Mouse (Mus musculus): ENCODE measurements at regions not wholly inside any gene's neighbourhood (a gene's known extent, or its start where the extent isn't known, plus 50 kb on each side); places are given as distances from the start of the nearest gene placed in this dataset.
A peak's percentile ranks its signal among the peaks of the same experiment; 100 is the strongest.

- TF ChIP-seq CTCF (IDR thresholded peaks at IDR 0.05; ENCODE audit: borderline replicate concordance, extremely low read depth, insufficient read depth, insufficient read length) (no peak), POLR2A (IDR thresholded peaks at IDR 0.05; ENCODE audit: borderline replicate concordance, extremely low read depth, insufficient read depth, insufficient read length, poor library complexity, severe bottlenecking) (no peak)
Observed at GRCm38 (mm10) chr15:64520568-64520967, 296.9 kb upstream of the Gm21798 start.

GRCm38 (mm10) chr15:64532260-64533120, 285.0 kb upstream of the Gm21798 start:
- no peak for DNase-seq (ENCODE audit: low read depth)
- no peak for TF ChIP-seq CTCF (IDR thresholded peaks at IDR 0.05; ENCODE audit: borderline replicate concordance, extremely low read depth, insufficient read depth, insufficient read length)
- TF ChIP-seq POLR2A (IDR thresholded peaks at IDR 0.05; ENCODE audit: borderline replicate concordance, extremely low read depth, insufficient read depth, insufficient read length, poor library complexity, severe bottlenecking) = no peak

More at GRCm38 (mm10) chr15:64520568-64520967, 296.9 kb upstream of the Gm21798 start:
- no peak for DNase-seq (ENCODE audit: low read depth)

- DNase-seq (ENCODE audit: low read depth) = peak; percentile 35
- TF ChIP-seq POLR2A (IDR thresholded peaks at IDR 0.05; ENCODE audit: borderline replicate concordance, extremely low read depth, insufficient read depth, insufficient read length, poor library complexity, severe bottlenecking) = no peak
- no peak for TF ChIP-seq CTCF (IDR thresholded peaks at IDR 0.05; ENCODE audit: borderline replicate concordance, extremely low read depth, insufficient read depth, insufficient read length)
Observed at GRCm38 (mm10) chr15:64533169-64533795, 284.2 kb upstream of the Gm21798 start.

- no peak for DNase-seq (ENCODE audit: low read depth)
- TF ChIP-seq CTCF (IDR thresholded peaks at IDR 0.05; ENCODE audit: borderline replicate concordance, extremely low read depth, insufficient read depth, insufficient read length) = no peak
- no peak for TF ChIP-seq POLR2A (IDR thresholded peaks at IDR 0.05; ENCODE audit: borderline replicate concordance, extremely low read depth, insufficient read depth, insufficient read length, poor library complexity, severe bottlenecking)
Observed at GRCm38 (mm10) chr15:64534166-64534565, 283.3 kb upstream of the Gm21798 start.

GRCm38 (mm10) chr15:64535160-64535559, 282.3 kb upstream of the Gm21798 start:
- TF ChIP-seq POLR2A (IDR thresholded peaks at IDR 0.05; ENCODE audit: borderline replicate concordance, extremely low read depth, insufficient read depth, insufficient read length, poor library complexity, severe bottlenecking) (no peak), CTCF (IDR thresholded peaks at IDR 0.05; ENCODE audit: borderline replicate concordance, extremely low read depth, insufficient read depth, insufficient read length) (no peak)
- DNase-seq (ENCODE audit: low read depth) = no peak

- DNase-seq (ENCODE audit: low read depth) = no peak
- TF ChIP-seq POLR2A (IDR thresholded peaks at IDR 0.05; ENCODE audit: borderline replicate concordance, extremely low read depth, insufficient read depth, insufficient read length, poor library complexity, severe bottlenecking) (no peak), CTCF (IDR thresholded peaks at IDR 0.05; ENCODE audit: borderline replicate concordance, extremely low read depth, insufficient read depth, insufficient read length) (no peak)
Observed at GRCm38 (mm10) chr15:64541395-64541794, 276.1 kb upstream of the Gm21798 start.

- TF ChIP-seq CTCF (IDR thresholded peaks at IDR 0.05; ENCODE audit: borderline replicate concordance, extremely low read depth, insufficient read depth, insufficient read length) (no peak), POLR2A (IDR thresholded peaks at IDR 0.05; ENCODE audit: borderline replicate concordance, extremely low read depth, insufficient read depth, insufficient read length, poor library complexity, severe bottlenecking) (no peak)
- DNase-seq (ENCODE audit: low read depth) = no peak
Observed at GRCm38 (mm10) chr15:64542250-64542901, 275.1 kb upstream of the Gm21798 start.

GRCm38 (mm10) chr15:64542908-64543307, 274.6 kb upstream of the Gm21798 start:
- TF ChIP-seq CTCF (IDR thresholded peaks at IDR 0.05; ENCODE audit: borderline replicate concordance, extremely low read depth, insufficient read depth, insufficient read length) (no peak), POLR2A (IDR thresholded peaks at IDR 0.05; ENCODE audit: borderline replicate concordance, extremely low read depth, insufficient read depth, insufficient read length, poor library complexity, severe bottlenecking) (no peak)
- DNase-seq (ENCODE audit: low read depth) = no peak

GRCm38 (mm10) chr15:64546035-64546434, 271.5 kb upstream of the Gm21798 start:
- DNase-seq (ENCODE audit: low read depth) = no peak
- no peak for TF ChIP-seq CTCF (IDR thresholded peaks at IDR 0.05; ENCODE audit: borderline replicate concordance, extremely low read depth, insufficient read depth, insufficient read length)
- no peak for TF ChIP-seq POLR2A (IDR thresholded peaks at IDR 0.05; ENCODE audit: borderline replicate concordance, extremely low read depth, insufficient read depth, insufficient read length, poor library complexity, severe bottlenecking)

- no peak for TF ChIP-seq CTCF (IDR thresholded peaks at IDR 0.05; ENCODE audit: borderline replicate concordance, extremely low read depth, insufficient read depth, insufficient read length)
- TF ChIP-seq POLR2A (IDR thresholded peaks at IDR 0.05; ENCODE audit: borderline replicate concordance, extremely low read depth, insufficient read depth, insufficient read length, poor library complexity, severe bottlenecking) = no peak
- DNase-seq (ENCODE audit: low read depth) = no peak
Observed at GRCm38 (mm10) chr15:64557540-64557939, 260.0 kb upstream of the Gm21798 start.

- TF ChIP-seq POLR2A (IDR thresholded peaks at IDR 0.05; ENCODE audit: borderline replicate concordance, extremely low read depth, insufficient read depth, insufficient read length, poor library complexity, severe bottlenecking) = no peak
- TF ChIP-seq CTCF (IDR thresholded peaks at IDR 0.05; ENCODE audit: borderline replicate concordance, extremely low read depth, insufficient read depth, insufficient read length) = no peak
Observed at GRCm38 (mm10) chr15:64558220-64558619, 259.3 kb upstream of the Gm21798 start.

More at GRCm38 (mm10) chr15:64558220-64558619, 259.3 kb upstream of the Gm21798 start:
- DNase-seq (ENCODE audit: low read depth) = no peak

Data from brain, embryonic 14.5 days (tissue).